Mouse (Mus musculus): Measurements from ENCODE around the gene Akap13. TPM values are rescaled to one million over a fixed set of nuclear protein-coding genes. Genes with fewer than 3 reads are reported as not detected.

The Akap13 gene
- polyA plus RNA-seq, 1 experiment from 2014 or later: 46.1 TPM

- Histone ChIP-seq H3K4me3 (replicated peaks) (no peak overlapping the region), H3K9ac (no peak overlapping the region), H3K4me1 (peaks cover 12% of the 10 kb centered on the region), H3K27ac (replicated peaks) (no peak overlapping the region), H3K4me2 (replicated peaks) (no peak overlapping the region), H3K27me3 (no peaks in the 10 kb centered on the region), H3K36me3 (no peaks in the 10 kb centered on the region), H3K9me3 (replicated peaks) (no peaks in the 10 kb centered on the region)
- no peak for ATAC-seq (ENCODE audit: insufficient number of reproducible peaks, low FRiP score, low TSS enrichment, low read depth)
- WGBS: 50% methylated on average over 3 of the region's 3 CpGs
These were observed 198.5 kb downstream of the Akap13 start for GRCm38 (mm10) chr7:75653684-75654317.

DNA sequence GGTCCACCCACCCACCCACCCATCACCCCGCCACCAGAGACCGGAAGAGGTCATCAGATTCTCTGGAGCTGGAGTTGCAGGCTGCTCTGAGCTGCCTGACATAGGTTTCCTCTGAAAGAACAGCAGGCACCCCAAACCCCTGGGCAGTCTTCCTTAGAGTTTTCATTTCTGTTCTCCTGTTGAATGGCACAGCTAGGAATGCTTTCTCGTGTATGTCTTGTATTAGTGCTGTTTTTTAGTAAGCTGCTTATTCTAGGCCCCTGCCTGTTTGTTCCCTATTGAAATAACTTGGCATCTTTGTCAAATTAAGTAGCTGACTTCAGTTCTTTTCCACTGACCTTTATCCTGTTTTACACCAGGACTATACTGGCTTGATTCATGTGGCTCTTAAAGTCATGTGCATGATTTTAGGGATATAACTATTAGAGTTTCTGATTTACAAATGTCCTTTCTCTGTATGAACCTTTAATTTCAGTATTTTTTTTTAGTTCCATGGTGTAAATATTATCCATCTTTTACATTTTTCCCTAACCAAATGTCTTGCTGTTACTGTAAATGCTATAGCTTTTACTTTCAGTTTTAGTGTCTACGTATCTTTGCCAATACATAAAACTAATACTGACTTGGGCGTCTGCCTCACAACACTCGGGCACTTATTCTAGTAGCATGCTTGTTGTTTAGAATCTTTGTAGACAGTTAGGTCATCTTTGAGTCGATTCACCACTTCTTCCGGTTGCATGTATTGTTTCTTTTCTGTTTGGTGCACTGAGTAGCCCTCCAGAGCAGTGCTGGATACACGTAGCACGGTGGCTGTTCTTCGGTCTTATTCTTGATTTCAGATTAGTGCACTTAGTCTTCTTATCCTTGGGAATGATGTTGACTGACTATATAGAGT is 200.1 kb downstream of the Akap13 start:
- peaks cover 7% of the 10 kb centered on the region; the same call in 1 of the 2 replicates for H3K4me1 ChIP-seq
- peak overlapping the region; percentile 22; the same call in 1 of the 2 replicates for H3K4me2 ChIP-seq (replicated peaks)
- no peaks in the 10 kb centered on the region for H3K9me3 ChIP-seq (replicated peaks)
- 68% methylated on average over 11 of the region's 11 CpGs for WGBS
- H3K27me3 ChIP-seq: no peaks in the 10 kb centered on the region
- no peak for ATAC-seq (ENCODE audit: insufficient number of reproducible peaks, low FRiP score, low TSS enrichment, low read depth)
- no peak overlapping the region for H3K27ac ChIP-seq (replicated peaks)
- H3K9ac ChIP-seq: no peak overlapping the region
- no peaks in the 10 kb centered on the region for H3K36me3 ChIP-seq
- H3K4me3 ChIP-seq (replicated peaks): no peak overlapping the region

DNA sequence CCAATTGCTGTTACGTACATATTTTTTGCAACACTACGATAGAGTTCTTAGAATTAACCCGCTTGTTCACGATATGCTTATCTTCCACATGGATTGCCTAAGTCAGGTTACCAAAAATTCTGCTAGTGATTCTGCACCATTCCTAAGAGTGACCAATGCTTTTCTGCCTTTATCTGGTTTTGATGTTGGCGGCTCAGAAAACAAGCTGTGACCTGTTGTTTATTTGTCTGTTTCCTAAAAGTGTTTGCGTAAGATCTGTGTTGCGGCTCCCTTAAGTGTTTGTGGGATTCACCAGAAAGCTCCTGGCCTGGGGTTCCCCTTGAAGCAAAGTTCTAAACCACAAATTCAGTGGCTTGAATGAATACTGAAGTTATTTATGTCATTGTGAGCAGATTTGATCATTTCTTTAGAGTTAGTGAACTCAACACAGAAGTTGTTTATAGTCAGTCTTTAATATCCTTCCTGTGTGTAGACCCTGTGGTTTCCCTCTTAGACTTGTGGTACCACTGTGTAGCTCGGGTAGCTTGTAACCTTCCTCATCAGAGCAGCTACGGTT is 201.0 kb downstream of the Akap13 start:
- 82% methylated on average over 9 of the region's 9 CpGs for WGBS
- ATAC-seq (ENCODE audit: insufficient number of reproducible peaks, low FRiP score, low TSS enrichment, low read depth): no peak
- Histone ChIP-seq H3K9ac (no peak overlapping the region), H3K27me3 (no peaks in the 10 kb centered on the region), H3K4me2 (replicated peaks) (no peak overlapping the region), H3K36me3 (no peaks in the 10 kb centered on the region), H3K4me3 (replicated peaks) (no peak overlapping the region), H3K9me3 (replicated peaks) (no peaks in the 10 kb centered on the region), H3K27ac (replicated peaks) (no peak overlapping the region), H3K4me1 (peaks cover 7% of the 10 kb centered on the region; the same call in 1 of the 2 replicates)

- H3K4me1 ChIP-seq: peaks cover 7% of the 10 kb centered on the region; the same call in 1 of the 2 replicates
- 77% methylated on average over 1 of the region's 1 CpGs for WGBS
- no peak overlapping the region for H3K4me3 ChIP-seq (replicated peaks)
- no peak overlapping the region for H3K4me2 ChIP-seq (replicated peaks)
- no peaks in the 10 kb centered on the region for H3K36me3 ChIP-seq
- H3K9me3 ChIP-seq (replicated peaks): no peaks in the 10 kb centered on the region
- no peak for ATAC-seq (ENCODE audit: insufficient number of reproducible peaks, low FRiP score, low TSS enrichment, low read depth)
- H3K27ac ChIP-seq (replicated peaks): no peak overlapping the region
- H3K27me3 ChIP-seq: no peaks in the 10 kb centered on the region
- H3K9ac ChIP-seq: no peak overlapping the region
These were observed 201.6 kb downstream of the Akap13 start for GRCm38 (mm10) chr7:75656896-75657295.

DNA sequence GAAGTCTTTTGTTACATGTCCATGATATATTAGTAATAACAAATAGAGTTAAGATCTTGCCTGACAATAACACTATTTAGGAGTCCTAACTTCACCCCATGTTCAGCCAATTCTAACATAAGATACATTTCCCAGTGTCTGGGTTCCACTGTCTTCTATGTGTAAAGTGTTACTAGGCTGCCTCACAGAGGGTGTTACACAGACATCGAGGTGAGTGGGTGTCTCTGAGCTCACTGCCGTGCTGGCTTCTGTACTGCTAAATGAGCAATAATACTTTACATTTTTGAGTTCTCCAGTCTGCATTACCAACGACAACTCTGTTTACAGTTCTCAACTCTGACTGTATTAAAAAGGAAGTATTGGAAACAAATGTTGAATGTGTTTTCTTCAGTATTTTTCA is 209.1 kb downstream of the Akap13 start:
- Histone ChIP-seq H3K36me3 (peaks cover 19% of the 10 kb centered on the region; the same call in 1 of the 2 replicates), H3K4me2 (replicated peaks) (no peak overlapping the region), H3K9ac (no peak overlapping the region), H3K9me3 (replicated peaks) (no peaks in the 10 kb centered on the region), H3K4me3 (replicated peaks) (no peak overlapping the region), H3K27me3 (no peaks in the 10 kb centered on the region), H3K27ac (replicated peaks) (no peak overlapping the region), H3K4me1 (peaks cover 2% of the 10 kb centered on the region; the same call in 1 of the 2 replicates)
- ATAC-seq (ENCODE audit: insufficient number of reproducible peaks, low FRiP score, low TSS enrichment, low read depth): no peak
- WGBS: 71% methylated on average over 3 of the region's 3 CpGs

DNA sequence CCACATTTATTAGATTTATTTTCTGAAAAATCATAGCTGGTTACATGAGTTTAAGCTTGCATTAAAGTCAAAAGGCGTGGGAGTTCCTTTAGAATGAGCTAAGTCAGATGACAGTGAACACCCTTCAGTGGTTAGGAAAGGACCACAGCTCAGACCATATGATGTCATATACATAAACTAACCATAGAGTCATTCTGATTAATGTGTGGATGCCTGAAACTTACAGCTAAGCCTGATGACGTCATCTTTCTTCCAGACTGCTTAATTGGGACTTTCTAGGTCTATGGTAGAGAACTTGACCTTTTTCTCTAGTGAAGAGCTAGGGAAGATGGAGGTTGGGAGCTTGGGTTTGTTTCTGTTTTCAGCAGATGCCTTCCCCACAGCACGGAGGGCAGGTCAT is 211.6 kb downstream of the Akap13 start:
- WGBS: 78% methylated on average over 3 of the region's 3 CpGs
- Histone ChIP-seq H3K4me2 (replicated peaks) (no peak overlapping the region), H3K4me1 (peaks cover 2% of the 10 kb centered on the region; the same call in 1 of the 2 replicates), H3K9ac (no peak overlapping the region), H3K27ac (replicated peaks) (no peak overlapping the region), H3K4me3 (replicated peaks) (no peak overlapping the region), H3K27me3 (no peaks in the 10 kb centered on the region), H3K36me3 (peaks cover 19% of the 10 kb centered on the region; the same call in 1 of the 2 replicates), H3K9me3 (replicated peaks) (no peaks in the 10 kb centered on the region)
- ATAC-seq (ENCODE audit: insufficient number of reproducible peaks, low FRiP score, low TSS enrichment, low read depth): no peak

GRCm38 (mm10) chr7:75667531-75667930 is 212.2 kb downstream of the Akap13 start:
- H3K9ac ChIP-seq: no peak overlapping the region
- no peak overlapping the region for H3K27ac ChIP-seq (replicated peaks)
- no peak for ATAC-seq (ENCODE audit: insufficient number of reproducible peaks, low FRiP score, low TSS enrichment, low read depth)
- no peak overlapping the region for H3K4me2 ChIP-seq (replicated peaks)
- peaks cover 19% of the 10 kb centered on the region; the same call in 1 of the 2 replicates for H3K36me3 ChIP-seq
- H3K27me3 ChIP-seq: no peaks in the 10 kb centered on the region
- no peaks in the 10 kb centered on the region for H3K9me3 ChIP-seq (replicated peaks)
- H3K4me1 ChIP-seq: peaks cover 2% of the 10 kb centered on the region; the same call in 1 of the 2 replicates
- WGBS: 90% methylated on average over 6 of the region's 6 CpGs
- no peak overlapping the region for H3K4me3 ChIP-seq (replicated peaks)

GRCm38 (mm10) chr7:75668396-75668795 is 213.1 kb downstream of the Akap13 start:
- H3K27me3 ChIP-seq: no peaks in the 10 kb centered on the region
- ATAC-seq (ENCODE audit: insufficient number of reproducible peaks, low FRiP score, low TSS enrichment, low read depth): no peak
- no peaks in the 10 kb centered on the region for H3K9me3 ChIP-seq (replicated peaks)
- no peak overlapping the region for H3K4me2 ChIP-seq (replicated peaks)
- no peak overlapping the region for H3K9ac ChIP-seq
- WGBS: 63% methylated on average over 1 of the region's 1 CpGs
- no peak overlapping the region for H3K27ac ChIP-seq (replicated peaks)
- no peak overlapping the region for H3K4me3 ChIP-seq (replicated peaks)
- peaks cover 19% of the 10 kb centered on the region; the same call in 1 of the 2 replicates for H3K36me3 ChIP-seq
- H3K4me1 ChIP-seq: peaks cover 2% of the 10 kb centered on the region; the same call in 1 of the 2 replicates

DNA sequence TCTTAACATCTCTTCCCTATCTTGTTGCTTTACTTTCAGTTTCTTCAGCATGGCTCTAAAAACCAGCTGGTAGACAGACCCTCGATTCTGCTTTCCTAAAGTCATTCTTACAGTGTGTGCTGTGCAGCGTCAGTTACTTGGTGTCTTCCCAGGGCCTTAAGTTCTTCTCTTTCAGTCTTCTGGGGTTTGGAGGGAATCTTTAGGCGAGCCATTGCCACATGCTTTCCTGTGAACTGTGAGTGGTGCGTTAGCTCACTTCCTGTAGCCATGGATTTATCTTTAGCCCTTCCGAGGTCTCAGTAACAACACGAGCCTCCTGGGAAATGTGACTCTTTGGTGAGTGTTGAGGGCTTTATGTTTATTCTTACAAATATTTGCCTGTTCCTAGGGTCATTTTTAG is 214.1 kb downstream of the Akap13 start:
- Histone ChIP-seq H3K9me3 (replicated peaks) (no peaks in the 10 kb centered on the region), H3K4me1 (peaks cover 2% of the 10 kb centered on the region; the same call in 1 of the 2 replicates), H3K27me3 (no peaks in the 10 kb centered on the region), H3K4me3 (replicated peaks) (no peak overlapping the region), H3K27ac (replicated peaks) (no peak overlapping the region; the same call in 1 of the 2 replicates), H3K36me3 (peaks cover 12% of the 10 kb centered on the region; the same call in 1 of the 2 replicates), H3K9ac (no peak overlapping the region), H3K4me2 (replicated peaks) (no peak overlapping the region)
- no peak for ATAC-seq (ENCODE audit: insufficient number of reproducible peaks, low FRiP score, low TSS enrichment, low read depth)
- WGBS: 54% methylated on average over 6 of the region's 6 CpGs

- H3K9me3 ChIP-seq (replicated peaks): no peaks in the 10 kb centered on the region
- H3K9ac ChIP-seq: no peak overlapping the region
- H3K4me3 ChIP-seq (replicated peaks): no peak overlapping the region
- H3K4me1 ChIP-seq: peaks cover 9% of the 10 kb centered on the region; the same call in 1 of the 2 replicates
- no peaks in the 10 kb centered on the region for H3K27me3 ChIP-seq
- peaks cover 11% of the 10 kb centered on the region; the same call in 1 of the 2 replicates for H3K36me3 ChIP-seq
- H3K27ac ChIP-seq (replicated peaks): no peak overlapping the region
- 76% methylated on average over 9 of the region's 9 CpGs for WGBS
- no peak for ATAC-seq (ENCODE audit: insufficient number of reproducible peaks, low FRiP score, low TSS enrichment, low read depth)
- H3K4me2 ChIP-seq (replicated peaks): no peak overlapping the region
These were observed 224.3 kb downstream of the Akap13 start for GRCm38 (mm10) chr7:75679631-75680030.

DNA sequence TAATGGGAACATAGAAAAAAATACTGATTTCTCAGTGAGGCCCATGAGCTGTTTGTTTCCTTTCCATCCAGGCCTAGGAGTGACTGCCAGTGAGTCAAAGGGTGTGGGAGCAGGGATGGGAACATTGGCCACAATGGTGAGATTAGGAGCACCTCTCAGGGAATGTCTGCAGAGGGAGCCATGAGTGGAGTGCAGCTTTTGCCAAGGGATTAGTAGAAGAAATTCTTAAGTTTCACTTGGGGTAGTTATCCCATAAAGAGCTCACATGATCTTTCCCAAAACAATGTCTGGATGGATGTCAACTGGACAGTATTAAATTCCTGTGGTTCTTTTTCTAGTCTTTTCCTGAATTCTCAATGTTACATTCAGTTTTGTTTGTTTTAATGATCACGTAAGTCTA is 227.6 kb downstream of the Akap13 start:
- no peak for ATAC-seq (ENCODE audit: insufficient number of reproducible peaks, low FRiP score, low TSS enrichment, low read depth)
- WGBS: 68% methylated on average over 1 of the region's 1 CpGs
- peaks cover 9% of the 10 kb centered on the region; the same call in 1 of the 2 replicates for H3K4me1 ChIP-seq
- peaks cover 6% of the 10 kb centered on the region; the same call in 1 of the 2 replicates for H3K36me3 ChIP-seq
- H3K4me3 ChIP-seq (replicated peaks): no peak overlapping the region
- peak overlapping the region; percentile 65; the same call in 1 of the 2 replicates for H3K27ac ChIP-seq (replicated peaks)
- no peak overlapping the region for H3K4me2 ChIP-seq (replicated peaks)
- H3K27me3 ChIP-seq: no peaks in the 10 kb centered on the region
- no peaks in the 10 kb centered on the region for H3K9me3 ChIP-seq (replicated peaks)
- no peak overlapping the region for H3K9ac ChIP-seq

Data from embryonic facial prominence, embryonic 15.5 days (tissue).